Comparison of ENCODE assay signal across 8 mouse cellular contexts in the genomic region with DNA sequence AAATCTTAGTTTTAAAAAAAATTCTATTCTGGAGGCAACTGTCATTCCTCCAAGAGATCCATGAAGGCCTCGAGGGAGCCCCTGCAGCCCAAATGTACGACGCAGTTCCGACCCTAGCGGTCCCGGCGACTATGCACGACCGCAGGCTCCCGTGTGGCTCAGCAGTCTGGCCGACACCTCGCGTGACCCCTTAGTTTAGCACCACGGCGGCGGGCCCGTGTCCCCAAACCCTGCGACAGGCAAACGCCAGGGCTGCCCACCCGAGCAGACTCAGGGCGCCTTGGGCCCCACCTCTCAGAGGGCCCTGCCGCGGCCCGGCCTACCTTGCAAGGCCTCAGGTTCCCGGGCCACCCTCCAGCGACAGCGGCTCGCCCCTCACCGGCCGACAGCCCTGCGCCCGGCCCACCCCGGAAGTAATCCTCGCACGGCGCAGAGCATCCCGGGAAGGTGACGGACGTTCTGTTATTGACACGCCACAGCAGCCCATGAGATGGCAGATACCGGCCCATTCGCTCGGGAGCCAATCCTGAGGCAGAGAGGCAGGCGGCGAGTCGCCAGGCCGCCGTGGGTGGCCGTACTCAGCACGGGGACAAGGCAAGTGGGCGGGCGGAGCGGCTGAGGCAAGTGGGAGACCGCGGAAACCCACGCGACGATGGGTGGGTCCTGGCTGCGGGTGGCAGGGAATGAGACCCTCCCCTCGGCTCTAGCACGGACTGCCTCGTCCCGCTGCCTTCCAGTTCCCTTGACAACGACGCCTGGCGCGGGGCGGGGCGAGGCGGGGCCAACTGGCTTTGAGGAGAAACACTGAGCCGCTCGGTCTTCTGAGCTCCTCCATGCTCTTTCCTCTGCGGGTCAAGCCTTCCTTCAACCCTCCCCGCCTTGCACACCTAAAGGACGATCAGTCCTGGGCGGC. TPM values are rescaled to one million over a fixed set of nuclear protein-coding genes. Genes with fewer than 3 reads are reported as not detected.
DNase-seq lines count a peak whose midpoint lies in the region; ATAC-seq and TF ChIP-seq lines count a peak whose summit lies in the region.

Gene Anks3, minus strand, starts transcription at position 409 of the 913 bp plus-strand sequence.

- H3K4me1 ChIP-seq in embryonic facial prominence, embryonic 13.5 days, result peaks cover 22% of the 10 kb centered on the region
- H3K4me1 ChIP-seq in heart, adult 2 months (ENCODE audit: control insufficient read depth, insufficient read depth, low read length), result peaks cover 9% of the 10 kb centered on the region
- H3K4me1 ChIP-seq in limb, embryonic 13.5 days, result peaks cover 21% of the 10 kb centered on the region
- peaks cover 16% of the 10 kb centered on the region for H3K4me1 ChIP-seq in midbrain, embryonic 16.5 days (ENCODE audit: control insufficient read depth, insufficient read depth, low read length)

- peak within 1 kb of the TSS; percentile 84 for H3K4me2 ChIP-seq in embryonic facial prominence, embryonic 13.5 days
- peak within 1 kb of the TSS; percentile 79 for H3K4me2 ChIP-seq in limb, embryonic 13.5 days (replicated peaks)
- H3K4me2 ChIP-seq in midbrain, embryonic 16.5 days (ENCODE audit: low read length), result peak within 1 kb of the TSS; percentile 82

- WGBS in embryonic facial prominence, embryonic 13.5 days, result under 1% methylated on average over 76 of the region's 76 CpGs
- WGBS in heart, adult 2 months, result under 1% methylated on average over 76 of the region's 76 CpGs
- WGBS in limb, embryonic 13.5 days, result under 1% methylated on average over 75 of the region's 76 CpGs
- WGBS in midbrain, embryonic 16.5 days, result under 1% methylated on average over 75 of the region's 76 CpGs

- intact Hi-C loops in heart, adult 2 months (cut with DNase I), result loop anchor here (1.0 to 5.0 kb wide), 2 partner anchors 25 to 228 kb away; no protein-coding TSS in a partner anchor

- H3K9me3 ChIP-seq in embryonic facial prominence, embryonic 13.5 days, result no peaks in the 10 kb centered on the region
- H3K9me3 ChIP-seq in limb, embryonic 13.5 days, result no peaks in the 10 kb centered on the region
- H3K9me3 ChIP-seq in midbrain, embryonic 16.5 days (replicated peaks; ENCODE audit: control insufficient read depth, low read length, poor library complexity, severe bottlenecking), result no peaks in the 10 kb centered on the region

- peaks cover 2% of the 10 kb centered on the region for H3K79me2 ChIP-seq in heart, adult 2 months (replicated peaks; ENCODE audit: control insufficient read depth, insufficient read depth, low read length)

- H3K4me3 ChIP-seq in embryonic facial prominence, embryonic 13.5 days, result peak within 1 kb of the TSS; percentile 95
- H3K4me3 ChIP-seq in heart, adult 2 months, result peak within 1 kb of the TSS; percentile 77
- peak within 1 kb of the TSS; percentile 94 for H3K4me3 ChIP-seq in limb, embryonic 13.5 days
- peak within 1 kb of the TSS; percentile 90 for H3K4me3 ChIP-seq in midbrain, embryonic 16.5 days (ENCODE audit: low read depth, low read length)

- peak; percentile 56; the same call in 1 of the 2 replicates for TF ChIP-seq EP300 in heart, adult 2 months (IDR thresholded peaks at IDR 0.05; ENCODE audit: insufficient read depth, low read depth, low read length)

- peak within 1 kb of the TSS; percentile 94 for H3K9ac ChIP-seq in embryonic facial prominence, embryonic 13.5 days
- peak within 1 kb of the TSS; percentile 80 for H3K9ac ChIP-seq in heart, adult 2 months (ENCODE audit: low read depth, low read length)
- H3K9ac ChIP-seq in limb, embryonic 13.5 days, result peak within 1 kb of the TSS; percentile 89
- peak within 1 kb of the TSS; percentile 86 for H3K9ac ChIP-seq in midbrain, embryonic 16.5 days (ENCODE audit: low read depth, low read length)

- H3K27me3 ChIP-seq in embryonic facial prominence, embryonic 13.5 days, result no peaks in the 10 kb centered on the region
- H3K27me3 ChIP-seq in heart, adult 2 months (ENCODE audit: control insufficient read depth, insufficient read depth, low read length), result no peaks in the 10 kb centered on the region
- no peaks in the 10 kb centered on the region for H3K27me3 ChIP-seq in limb, embryonic 13.5 days
- no peaks in the 10 kb centered on the region for H3K27me3 ChIP-seq in midbrain, embryonic 16.5 days (ENCODE audit: control insufficient read depth, insufficient read depth, low read depth, low read length)

- H3K27ac ChIP-seq in embryonic facial prominence, embryonic 13.5 days, result peak within 1 kb of the TSS; percentile 87
- H3K27ac ChIP-seq in heart, adult 2 months, result peak within 1 kb of the TSS; percentile 83
- H3K27ac ChIP-seq in limb, embryonic 13.5 days, result peak within 1 kb of the TSS; percentile 79
- peak within 1 kb of the TSS; percentile 90 for H3K27ac ChIP-seq in midbrain, embryonic 16.5 days (ENCODE audit: low read length)

- TF ChIP-seq CTCF in heart, adult 2 months (IDR thresholded peaks at IDR 0.05), result 0 out of 2 replicates have a peak, but pooled peaks have one; percentile 2

- TF ChIP-seq POLR2A in heart, adult 2 months (IDR thresholded peaks at IDR 0.05; ENCODE audit: insufficient read depth, low read depth, low read length), result peak; percentile 67

- peaks cover 19% of the 10 kb centered on the region for H3K36me3 ChIP-seq in embryonic facial prominence, embryonic 13.5 days
- peaks cover 4% of the 10 kb centered on the region for H3K36me3 ChIP-seq in heart, adult 2 months (ENCODE audit: control insufficient read depth, insufficient read depth, low read length)
- peaks cover 14% of the 10 kb centered on the region for H3K36me3 ChIP-seq in limb, embryonic 13.5 days
- H3K36me3 ChIP-seq in midbrain, embryonic 16.5 days (ENCODE audit: control insufficient read depth, insufficient read depth, low read length), result no peaks in the 10 kb centered on the region

- peak; percentile 100 for DNase-seq in 3134 (ENCODE audit: extremely low read depth, insufficient read length, low spot score)
- DNase-seq in adrenal gland, postnatal 36 days, result peak; percentile 99
- DNase-seq in heart, adult 2 months, result peak; percentile 95 to 99
- peak; percentile 99 for DNase-seq in kidney, adult 8-10 months
- peak; percentile 95 to 97 for DNase-seq in spleen, postnatal 10 days (ENCODE audit: low spot score in 2 of 2)

- ATAC-seq in embryonic facial prominence, embryonic 13.5 days (ENCODE audit: insufficient number of reproducible peaks, insufficient read depth, low FRiP score, low TSS enrichment, low read depth), result peak; percentile 98
- peak; percentile 99 for ATAC-seq in limb, embryonic 13.5 days (ENCODE audit: low FRiP score, low read depth)
- peak; percentile 99 for ATAC-seq in midbrain, embryonic 16.5 days

RNA-seq across cellular contexts. Expression of gene Anks3, which starts in this region (rescaled TPM):
- 10 to 100 TPM; 31.2 to 42.2 TPM for total RNA-seq in adrenal gland, postnatal 36 days (2021)
- 67.6 and 68.4 TPM in 2 replicates for polyA plus RNA-seq in embryonic facial prominence, embryonic 13.5 days (2015; fragmentation: Nextera tagmentation; extraction: Ambion mirVana)
- total RNA-seq in heart, adult 2 months (2021), result 10 to 100 TPM; 11.4 to 12.7 TPM
- polyA plus RNA-seq in heart, adult 2 months (2012; rRNA removed), result 21.3 and 30.4 TPM in 2 replicates
- polyA plus RNA-seq in limb, embryonic 13.5 days (2015; fragmentation: Nextera tagmentation; extraction: Ambion mirVana), result 76.2 and 76.4 TPM in 2 replicates
- 75.1 and 78.8 TPM in 2 replicates for polyA plus RNA-seq in midbrain, embryonic 16.5 days (2015; fragmentation: Nextera tagmentation; extraction: Ambion mirVana)

Comparison
In these comparisons a context has a peak if more than half of its experiments do, and no peak if none do; other contexts are left out.
1. Peak in every context shown above with its lines: DNase-seq, ATAC-seq, H3K4me3 ChIP-seq and H3K27ac ChIP-seq.